Mouse (Mus musculus) heart, adult 2 months (tissue): ENCODE results near the gene Miga1. TPM values are rescaled to one million over a fixed set of nuclear protein-coding genes. Genes with fewer than 3 reads are reported as not detected.
"Not testable (repeated sequence)": the region's sequence is repeated elsewhere in the genome, so short reads cannot be mapped to it uniquely, and the experiment has no call there.

ENCODE experiments used
- DNase-seq, 2 experiments: peaks; one replicate each; pipeline ENCODE4 v3.0.0; 2021
- H3K27ac ChIP-seq: fragments of 200-600 bp; 2 replicates; pipeline ENCODE4 v1.8.1; 2022
- H3K27me3 ChIP-seq: fragments of 200-500 bp; 2 replicates; pipeline ENCODE4 v1.6.1; 2012; ENCODE audit warnings: mild to moderate bottlenecking, low read length, inconsistent platforms, mixed read lengths; ENCODE audit not compliant: control insufficient read depth, insufficient read depth
- H3K36me3 ChIP-seq: fragments of 200-500 bp; 2 replicates; pipeline ENCODE4 v1.6.1; 2012; ENCODE audit warnings: low read length, inconsistent platforms; ENCODE audit not compliant: control insufficient read depth, insufficient read depth
- H3K4me1 ChIP-seq: fragments of 200-500 bp; 2 replicates; pipeline ENCODE4 v1.6.1; 2011; ENCODE audit warnings: low read length; ENCODE audit not compliant: control insufficient read depth, insufficient read depth
- H3K4me3 ChIP-seq: fragments of 200-600 bp; 2 replicates; pipeline ENCODE4 v1.8.1; 2022
- H3K79me2 ChIP-seq: fragments of 200-500 bp; replicated peaks from 2 replicates; pipeline ENCODE4 v1.6.1; 2012; ENCODE audit warnings: mild to moderate bottlenecking, inconsistent platforms, low read length, moderate library complexity, mixed read lengths; ENCODE audit not compliant: control insufficient read depth, insufficient read depth
- H3K9ac ChIP-seq: fragments of 200-500 bp; 2 replicates; pipeline ENCODE4 v1.6.1; 2012; ENCODE audit warnings: low read depth, mild to moderate bottlenecking, control low read depth, inconsistent platforms, low read length, mixed read lengths
- CTCF ChIP-seq: fragments of 200-600 bp; IDR thresholded peaks from 2 replicates; pipeline ENCODE4 v1.8.1; 2022; ENCODE audit warnings: antibody characterized with exemption, mild to moderate bottlenecking, moderate library complexity
- EP300 ChIP-seq: fragments of 200-500 bp; IDR thresholded peaks from 2 replicates; pipeline ENCODE4 v1.6.1; 2011; ENCODE audit warnings: low read depth, low read length, control low read depth; ENCODE audit not compliant: insufficient read depth
- POLR2A ChIP-seq: fragments of 200-500 bp; IDR thresholded peaks from 2 replicates; pipeline ENCODE4 v1.6.1; 2011; ENCODE audit warnings: mild to moderate bottlenecking, low read depth, low read length, control low read depth; ENCODE audit not compliant: insufficient read depth
- WGBS: fragments of 180-500 bp; shearing (Covaris S2); methylation state at CpG from one replicate; pipeline ENCODE4 v1.1.7; 2018; 5-methylcytosine and 5-hydroxymethylcytosine counted together
- intact Hi-C: fragments of 180-260 bp; cut with DNase I; formaldehyde crosslinking; loops from one replicate; pipeline ENCODE4 v1.15.1; 2025
- polyA plus RNA-seq: library from polyadenylated mRNA; depleted of rRNA; stranded (reverse); fragments of >200 nt; gene quantifications from 2 replicates; pipeline ENCODE4 v1.2.3, GENCODE M21; 2012
- total RNA-seq, 2 experiments: library from RNA; stranded (reverse); gene quantifications; 2 replicates each; pipeline ENCODE4 v1.2.3; 2021

The Miga1 gene
- total and polyA plus RNA-seq, 3 experiments: 4.2 to 12.6 (median 11.0) TPM

GRCm38 (mm10) chr3:152320972-152321645 is 19.1 kb downstream of the Miga1 start:
- Histone ChIP-seq H3K27me3 (no peaks in the 10 kb centered on the region), H3K4me3 (no peak overlapping the region), H3K36me3 (no peaks in the 10 kb centered on the region), H3K4me1 (no peaks in the 10 kb centered on the region), H3K9ac (no peak overlapping the region), H3K27ac (no peak overlapping the region), H3K79me2 (no peaks in the 10 kb centered on the region)
- peak in 1 of 2 experiments; percentile 56 for DNase-seq
- WGBS: 74% methylated on average over 10 of the region's 10 CpGs
- TF ChIP-seq EP300 (no peak), POLR2A (no peak), CTCF (no peak)
- intact Hi-C loops: no loop called here

GRCm38 (mm10) chr3:152316447-152317173 is 23.6 kb downstream of the Miga1 start:
- H3K27ac ChIP-seq, H3K9ac ChIP-seq, H3K36me3 ChIP-seq, H3K4me3 ChIP-seq, H3K27me3 ChIP-seq, H3K4me1 ChIP-seq, DNase-seq, H3K79me2 ChIP-seq: not testable (repeated sequence)
- 78% methylated on average over 9 of the region's 9 CpGs for WGBS
- intact Hi-C loops: loop anchor here (10.0 kb wide), 1 partner anchor 202 kb away; no protein-coding TSS in a partner anchor

GRCm38 (mm10) chr3:152315613-152316012 is 24.6 kb downstream of the Miga1 start:
- no peak overlapping the region; the same call in 1 of the 2 replicates for H3K27ac ChIP-seq
- H3K9ac ChIP-seq: no peak overlapping the region
- WGBS: 3% methylated on average over 7 of the region's 7 CpGs
- H3K79me2 ChIP-seq: no peaks in the 10 kb centered on the region
- H3K4me1 ChIP-seq: no peaks in the 10 kb centered on the region
- TF ChIP-seq EP300 (peak; percentile 97), POLR2A (no peak), CTCF (0 out of 2 replicates have a peak, but pooled peaks have one; percentile 99)
- intact Hi-C loops: loop anchor here (1.0 to 10.0 kb wide), 2 partner anchors 56 to 201 kb away; no protein-coding TSS in a partner anchor
- H3K4me3 ChIP-seq: no peak overlapping the region
- H3K36me3 ChIP-seq: no peaks in the 10 kb centered on the region
- H3K27me3 ChIP-seq: no peaks in the 10 kb centered on the region
- peak; percentile 84 to 86 for DNase-seq

- not testable (repeated sequence) for H3K36me3 ChIP-seq, H3K9ac ChIP-seq, DNase-seq, H3K4me1 ChIP-seq, H3K27me3 ChIP-seq, H3K27ac ChIP-seq, H3K4me3 ChIP-seq, H3K79me2 ChIP-seq
- 84% methylated on average over 14 of the region's 14 CpGs for WGBS
- intact Hi-C loops: loop anchor here (1.0 to 10.0 kb wide), 2 partner anchors 55 to 200 kb away; no protein-coding TSS in a partner anchor
Measured at GRCm38 (mm10) chr3:152314666-152315065, 25.5 kb downstream of the Miga1 start.

- Histone ChIP-seq H3K4me1 (peaks cover 10% of the 10 kb centered on the region), H3K27ac (peak overlapping the region; percentile 70), H3K9ac (no peak overlapping the region; the same call in 1 of the 2 replicates), H3K36me3 (peaks cover 3% of the 10 kb centered on the region), H3K27me3 (no peaks in the 10 kb centered on the region), H3K79me2 (no peaks in the 10 kb centered on the region), H3K4me3 (no peak overlapping the region)
- WGBS: 61% methylated on average over 9 of the region's 9 CpGs
- TF ChIP-seq CTCF (no peak), POLR2A (no peak)
- no peak for DNase-seq
- intact Hi-C loops: no loop called here
Measured at GRCm38 (mm10) chr3:152309250-152309645, 31.0 kb downstream of the Miga1 start.
